Mouse (Mus musculus) ES-Bruce4 (cell line): ENCODE results near the gene Zfp280d.

Experiments used
- EP300 ChIP-seq: IDR thresholded peaks from 2 replicates; pipeline ENCODE4 v1.6.1; 2011; ENCODE audit warnings: low read depth, low read length; ENCODE audit not compliant: insufficient read depth
- POLR2A ChIP-seq: IDR thresholded peaks from one replicate; pipeline ENCODE4 v1.8.1; 2011; ENCODE audit warnings: low read length; ENCODE audit not compliant: insufficient read depth

DNA sequence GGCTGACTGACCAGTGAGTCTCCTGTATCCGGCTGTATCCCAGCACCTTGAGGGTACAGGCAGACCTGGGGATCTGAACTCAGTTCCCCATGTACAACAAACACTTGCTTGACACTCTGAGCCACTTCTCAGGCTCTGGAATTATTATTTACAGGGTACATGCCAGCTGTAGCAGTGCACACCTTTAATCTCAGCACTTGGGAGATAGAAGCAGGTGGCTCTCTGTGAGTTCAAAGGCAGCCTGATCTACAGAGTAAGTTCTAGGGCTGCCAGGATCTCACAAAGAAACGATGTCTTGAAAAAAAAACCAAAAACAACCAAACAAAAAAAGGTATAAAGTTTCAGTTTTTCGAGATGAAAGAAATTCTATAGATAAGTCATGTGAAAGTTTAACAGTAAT is 101.0 kb downstream of the Zfp280d start:
- TF ChIP-seq EP300 (no peak), POLR2A (no peak)
